Mouse (Mus musculus): ENCODE measurements around the gene Vcl.

Vcl gene

DNA sequence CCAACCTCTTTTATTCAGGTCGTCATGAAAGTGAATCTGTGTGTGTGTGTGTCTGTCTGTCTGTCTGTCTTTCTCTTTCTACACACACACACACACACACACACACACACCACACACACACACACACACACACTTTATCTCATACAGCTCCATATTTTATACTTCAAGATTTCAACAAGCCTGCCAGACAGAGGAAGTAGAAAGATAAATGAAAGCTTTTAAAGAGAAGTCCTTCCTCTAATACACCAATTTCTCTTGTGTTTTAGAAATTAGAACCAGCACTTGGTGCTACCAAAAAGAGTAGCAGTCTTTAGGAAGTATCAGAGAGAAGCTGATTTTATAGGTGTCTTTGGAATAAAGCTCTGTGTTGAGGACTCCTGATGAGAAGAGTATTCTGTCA is 9.7 kb downstream of the Vcl start:
- DNase-seq (ENCODE audit: low read depth, low spot score), result no peak

DNA sequence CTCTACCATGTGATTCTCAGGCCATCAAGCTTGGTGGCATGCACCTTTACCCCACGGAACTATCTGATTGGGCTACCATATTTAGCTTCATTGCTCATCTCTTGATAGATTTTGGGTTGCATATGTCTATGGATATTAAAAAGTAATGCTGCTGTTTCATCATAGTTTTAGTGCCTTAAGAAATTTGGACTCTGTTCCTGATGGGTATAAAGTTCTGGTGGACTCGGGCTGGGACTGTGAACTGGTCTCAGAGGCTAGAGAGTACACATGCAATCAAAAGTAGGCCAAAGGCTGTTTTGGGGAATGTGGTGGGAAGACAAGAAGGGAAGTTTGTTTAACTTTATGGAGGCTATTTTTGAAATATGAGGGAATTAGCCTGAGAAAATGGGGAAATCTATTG is 16.1 kb downstream of the Vcl start:
- DNase-seq (ENCODE audit: low read depth, low spot score), result no peak

DNA sequence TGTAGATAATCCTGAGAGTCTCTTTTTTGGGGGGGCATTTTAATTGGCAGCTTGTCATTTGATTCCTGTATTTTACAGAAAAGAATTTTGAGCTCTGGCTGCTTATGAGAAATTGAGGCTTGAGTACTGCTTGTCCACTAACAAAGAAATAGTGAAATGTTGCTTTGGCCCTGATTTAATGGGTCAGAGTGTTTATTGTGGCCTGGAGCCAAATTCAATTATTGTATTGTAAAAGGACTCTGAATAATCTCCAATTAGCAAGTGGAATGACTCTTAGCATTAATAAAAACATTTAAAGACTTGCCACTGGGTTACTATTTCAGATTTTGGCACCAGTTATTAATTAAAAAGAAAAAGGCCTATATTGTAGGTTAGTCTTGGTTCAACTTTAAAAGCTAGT is 26.8 kb downstream of the Vcl start:
- DNase-seq (ENCODE audit: low read depth, low spot score), result no peak

DNA sequence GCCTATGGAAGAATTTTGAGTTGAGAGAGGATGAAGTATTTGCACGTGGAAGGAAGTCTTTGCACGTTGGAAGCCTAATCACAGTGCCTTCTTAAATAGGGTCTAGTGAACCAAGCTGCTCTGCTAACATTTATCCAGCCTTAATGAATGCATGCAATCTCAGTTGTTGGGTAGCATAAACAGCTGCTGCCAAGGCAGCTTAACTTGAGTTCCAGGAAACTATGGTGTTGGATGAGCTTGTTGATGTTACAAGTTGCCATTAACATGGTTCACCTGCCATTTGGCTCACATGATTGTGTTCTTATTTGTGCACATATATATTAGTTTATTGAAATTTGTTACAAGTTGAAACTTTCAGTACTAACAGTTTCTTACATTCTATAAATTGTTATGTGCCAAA is 29.8 kb downstream of the Vcl start:
- DNase-seq (ENCODE audit: low read depth, low spot score), result no peak

DNA sequence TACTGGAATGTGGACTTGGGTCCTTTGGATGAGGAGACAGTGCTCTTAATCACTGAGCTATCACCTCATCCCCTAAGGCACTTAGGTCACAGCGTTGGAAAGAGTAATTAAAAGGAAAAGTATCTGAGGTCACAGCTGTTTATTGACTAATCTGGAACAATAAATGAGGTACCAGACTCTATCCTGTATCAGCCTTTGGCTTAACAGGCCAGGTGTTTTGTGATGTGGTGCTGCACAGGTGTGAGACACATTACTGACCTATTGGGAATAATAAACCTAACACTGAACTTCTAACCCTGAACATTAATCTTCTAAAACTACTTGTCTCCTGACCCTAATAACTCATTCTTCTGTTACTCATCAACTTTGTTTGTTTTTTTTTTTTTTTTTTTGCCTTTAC is 33.3 kb downstream of the Vcl start:
- DNase-seq (ENCODE audit: low read depth, low spot score), result no peak

DNA sequence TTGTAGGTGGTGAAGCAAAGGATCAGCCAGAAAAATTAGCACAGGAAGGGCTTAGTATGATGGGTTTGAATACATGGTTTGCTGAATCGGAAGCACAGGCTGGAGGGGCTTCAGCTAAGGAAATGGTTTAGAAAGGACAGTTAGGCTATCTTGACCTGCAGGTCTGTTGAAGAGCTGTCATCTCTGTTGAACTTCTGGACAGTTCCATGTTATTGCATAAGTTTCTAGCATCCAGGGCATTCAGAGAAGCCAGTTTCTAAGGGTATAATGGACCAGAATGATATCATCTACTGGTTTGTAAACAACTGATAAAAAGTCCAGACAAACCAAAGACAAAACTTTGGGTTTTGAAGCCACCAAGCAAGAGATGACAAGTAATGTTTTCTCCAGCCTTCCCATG is 33.7 kb downstream of the Vcl start:
- no peak for DNase-seq (ENCODE audit: low read depth, low spot score)

DNA sequence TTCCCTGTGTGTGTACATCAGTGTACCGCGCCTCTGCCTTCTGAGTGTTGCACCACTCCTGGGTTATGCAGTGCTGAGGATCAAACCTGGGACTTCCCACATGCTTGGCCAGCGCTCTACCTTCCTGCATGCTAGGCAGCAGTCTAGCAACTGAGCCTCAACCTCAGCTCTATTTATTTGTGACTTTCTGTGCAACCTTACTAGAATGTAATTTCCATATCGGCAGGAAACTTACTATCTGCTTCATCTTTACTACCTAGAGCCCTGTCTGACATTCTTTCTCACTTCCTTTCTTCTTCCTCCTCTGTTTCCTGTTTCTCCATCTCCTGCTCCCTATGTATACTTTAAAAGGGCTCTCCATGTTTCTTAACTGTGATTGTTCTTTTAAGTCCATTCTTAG is 34.7 kb downstream of the Vcl start:
- DNase-seq (ENCODE audit: low read depth, low spot score), result no peak

DNA sequence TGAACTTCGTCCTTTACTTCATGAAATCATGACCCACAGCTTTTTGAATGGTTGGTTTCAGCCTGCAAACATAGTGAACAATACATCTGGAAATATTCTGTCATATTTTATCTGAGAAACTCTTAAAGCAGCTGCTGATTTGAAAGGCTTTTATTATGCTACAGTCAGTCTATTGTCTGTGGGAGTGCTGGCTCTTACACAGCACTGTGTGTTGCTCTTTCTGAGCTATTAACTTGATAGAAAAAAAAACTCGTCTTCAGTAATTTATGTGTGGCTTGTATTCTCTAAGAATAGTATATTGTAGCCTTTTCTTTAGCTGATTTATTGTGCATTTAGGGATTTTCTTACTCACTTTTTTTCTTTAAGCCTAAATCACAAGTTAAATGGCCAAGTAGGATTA is 35.1 kb downstream of the Vcl start:
- no peak for DNase-seq (ENCODE audit: low read depth, low spot score)

DNA sequence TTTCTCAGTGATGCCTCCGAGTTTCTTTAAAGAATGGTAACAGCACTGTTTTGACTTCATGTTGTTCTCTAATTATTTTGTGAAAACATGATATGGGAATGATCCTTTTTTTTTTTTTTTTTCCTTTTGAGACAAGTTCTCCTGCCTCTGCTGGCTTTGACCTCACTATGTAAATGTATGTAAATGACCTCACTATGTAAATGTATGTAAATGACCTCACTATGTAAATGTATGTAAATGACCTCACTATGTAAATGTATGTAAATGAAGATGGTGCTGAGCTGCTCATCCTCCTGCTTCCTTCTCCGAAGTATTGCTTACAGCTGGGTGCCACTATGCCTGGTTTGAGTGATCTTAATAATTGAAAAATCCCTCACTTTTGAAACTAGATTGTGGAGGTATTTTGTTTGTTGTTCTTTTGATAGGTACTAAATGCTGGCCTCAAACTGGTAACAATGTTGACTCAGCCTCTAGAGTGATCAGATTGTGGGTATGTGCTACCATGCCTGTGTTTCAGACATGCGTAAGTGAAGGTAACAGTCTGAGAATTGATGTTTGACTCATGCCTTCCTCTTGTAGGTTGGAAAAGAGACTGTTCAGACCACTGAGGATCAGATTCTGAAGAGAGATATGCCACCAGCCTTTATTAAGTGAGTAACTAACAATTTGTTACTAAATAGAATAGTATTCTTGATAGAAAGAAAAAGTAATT is 37.9 kb downstream of the Vcl start:
- DNase-seq (ENCODE audit: low read depth, low spot score), result peak; percentile 52

DNA sequence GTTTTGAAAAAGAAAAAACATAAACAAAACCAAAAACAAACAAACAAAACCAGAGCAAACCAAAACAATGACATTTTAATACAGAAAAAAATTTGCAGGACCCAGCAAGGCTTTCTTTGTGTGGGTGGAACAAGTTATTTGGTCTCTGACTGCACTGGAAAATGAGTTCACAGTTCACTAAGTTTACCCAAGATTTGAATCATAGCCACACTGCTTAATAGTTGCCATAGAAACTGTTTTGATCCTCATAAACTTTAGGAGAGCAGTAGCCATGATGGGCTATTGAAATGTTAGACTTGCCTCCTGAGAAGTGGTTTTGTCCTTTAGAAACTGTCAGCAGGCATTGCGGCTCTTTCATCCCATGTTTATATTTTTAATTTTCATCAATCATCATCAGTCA is 39.9 kb downstream of the Vcl start:
- DNase-seq (ENCODE audit: low read depth, low spot score), result no peak

DNA sequence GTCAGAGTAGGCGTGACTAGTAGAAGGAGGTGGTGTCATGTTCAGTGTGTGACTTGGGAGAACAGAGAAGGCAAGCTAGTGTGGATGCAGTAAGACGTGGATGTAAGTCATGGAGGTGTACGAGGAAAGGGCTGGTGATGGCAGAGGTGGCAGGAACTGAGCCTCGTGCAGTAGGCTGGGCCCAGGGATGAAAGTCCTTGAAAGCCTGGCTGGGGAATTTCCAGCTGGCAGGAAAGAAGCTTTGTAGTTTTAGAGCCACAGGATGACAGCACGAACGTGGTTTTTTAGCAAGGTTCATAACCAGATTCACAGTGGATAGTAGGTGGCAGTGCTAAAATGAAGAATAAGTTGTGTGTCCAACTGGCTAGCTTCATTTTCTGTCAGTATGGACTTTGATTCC is 41.2 kb downstream of the Vcl start:
- DNase-seq (ENCODE audit: low read depth, low spot score), result no peak

DNA sequence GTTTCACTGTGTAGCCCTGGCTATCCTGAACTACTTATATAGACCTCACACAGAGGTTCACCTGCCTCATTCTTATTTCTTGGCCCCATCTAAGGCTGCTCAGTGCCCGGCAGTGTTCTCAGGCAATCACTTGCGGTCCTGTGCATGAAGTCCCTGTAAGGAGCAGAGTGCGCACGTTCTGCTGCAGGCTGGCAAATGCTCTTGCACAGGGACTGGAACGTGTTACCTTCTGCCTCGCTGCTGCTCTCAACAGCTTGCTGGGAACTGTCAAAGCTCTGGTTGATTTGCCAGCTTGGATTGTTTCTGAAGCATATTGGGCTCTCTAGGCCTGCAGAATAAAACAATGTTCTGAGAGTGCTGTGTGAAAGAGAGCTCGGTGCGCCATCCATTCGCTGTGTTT is 41.7 kb downstream of the Vcl start:
- DNase-seq (ENCODE audit: low read depth, low spot score), result no peak

DNA sequence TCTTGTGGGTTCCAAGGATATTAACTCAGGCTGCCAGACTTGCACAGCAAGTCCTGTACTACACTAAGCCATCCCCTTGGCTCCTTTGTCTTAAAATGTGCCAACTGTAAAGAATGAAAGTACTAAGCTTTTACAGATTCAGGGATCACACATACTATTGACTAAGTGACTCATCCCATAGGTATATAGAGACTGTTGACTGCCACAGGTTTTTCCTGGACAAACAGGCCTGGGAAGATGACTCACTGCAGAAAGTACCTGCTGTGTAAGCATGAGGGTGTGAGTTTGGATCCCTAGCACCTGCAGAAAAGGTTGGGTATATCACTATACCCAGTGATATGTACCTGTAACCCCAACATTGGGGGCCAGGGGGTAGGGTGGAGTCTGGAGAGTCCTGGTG is 44.6 kb downstream of the Vcl start:
- no peak for DNase-seq (ENCODE audit: low read depth, low spot score)

DNA sequence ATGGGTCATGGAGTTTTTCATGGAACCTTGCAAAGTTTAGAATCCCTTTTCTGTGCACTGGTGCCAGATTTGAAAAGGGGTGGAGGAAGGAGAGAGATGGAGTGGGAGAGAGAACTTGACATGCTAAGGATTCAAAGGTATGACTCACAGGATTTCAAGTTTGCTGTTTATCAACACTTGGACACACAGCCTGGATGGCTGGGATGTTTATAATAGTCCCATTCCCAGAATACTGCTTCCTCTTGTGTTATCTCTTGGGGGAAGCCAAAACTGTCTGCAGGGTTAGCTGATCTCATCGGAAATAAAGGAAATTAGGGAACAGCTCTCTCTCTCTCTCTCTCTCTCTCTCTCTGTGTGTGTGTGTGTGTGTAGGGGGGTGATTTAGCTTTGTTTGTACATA is 47.5 kb downstream of the Vcl start:
- DNase-seq (ENCODE audit: low read depth, low spot score), result no peak

DNA sequence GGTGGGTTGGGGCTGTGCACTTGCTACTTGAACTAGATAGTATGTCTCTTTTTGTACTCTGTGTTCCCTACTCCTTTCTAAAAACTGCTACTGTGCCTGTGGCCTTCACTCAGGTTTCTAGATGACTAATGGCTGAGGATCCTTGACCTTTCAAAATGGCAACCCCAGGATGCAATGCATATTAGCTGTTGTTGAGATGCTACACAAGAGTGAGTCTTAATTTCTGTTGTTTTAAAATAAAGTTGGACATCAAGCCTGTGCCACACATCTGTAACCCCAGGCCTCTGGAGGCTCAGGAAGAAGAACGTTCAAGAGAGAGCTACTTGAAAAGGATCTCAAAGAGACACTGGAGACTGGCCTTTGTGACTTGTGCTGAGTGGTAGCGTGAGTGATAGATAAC is 48.5 kb downstream of the Vcl start:
- DNase-seq (ENCODE audit: low read depth, low spot score), result no peak

DNA sequence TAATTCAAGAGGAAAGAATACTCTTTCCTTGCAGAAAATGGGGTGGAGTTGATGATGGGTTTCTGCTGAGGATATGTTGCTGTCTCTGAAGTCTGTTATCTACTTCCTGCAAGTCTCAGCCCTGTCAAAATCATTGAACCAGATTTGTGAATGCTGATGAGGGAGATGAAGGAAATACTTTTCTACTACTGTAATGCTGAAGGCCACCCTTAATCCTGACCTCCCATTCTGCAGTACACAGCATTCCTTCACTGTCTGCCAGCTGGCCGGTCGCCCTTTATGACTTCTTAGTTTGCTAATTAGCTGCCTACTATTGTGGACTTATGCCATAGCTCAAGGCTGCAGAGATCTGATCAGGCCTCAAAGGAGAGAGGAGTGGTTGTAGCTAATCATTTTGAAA is 54.6 kb downstream of the Vcl start:
- no peak for DNase-seq (ENCODE audit: low read depth, low spot score)

DNA sequence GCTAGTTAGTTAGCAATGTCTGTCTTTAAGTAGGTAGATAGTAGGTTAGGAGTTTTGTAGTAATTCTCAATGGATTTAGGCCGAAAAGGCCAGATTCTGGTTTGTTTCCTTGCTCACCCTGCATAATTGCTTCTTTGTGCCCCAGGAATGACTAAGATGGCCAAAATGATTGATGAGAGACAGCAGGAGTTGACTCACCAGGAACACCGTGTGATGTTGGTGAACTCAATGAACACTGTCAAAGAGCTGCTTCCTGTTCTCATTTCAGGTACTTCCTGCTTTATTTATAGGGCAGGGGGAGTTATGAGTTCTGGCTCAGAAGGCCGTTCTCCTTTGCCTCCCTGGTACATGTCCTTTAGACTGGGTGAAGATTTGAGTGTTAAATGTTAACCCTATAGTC is 56.3 kb downstream of the Vcl start:
- DNase-seq (ENCODE audit: low read depth, low spot score), result no peak

DNA sequence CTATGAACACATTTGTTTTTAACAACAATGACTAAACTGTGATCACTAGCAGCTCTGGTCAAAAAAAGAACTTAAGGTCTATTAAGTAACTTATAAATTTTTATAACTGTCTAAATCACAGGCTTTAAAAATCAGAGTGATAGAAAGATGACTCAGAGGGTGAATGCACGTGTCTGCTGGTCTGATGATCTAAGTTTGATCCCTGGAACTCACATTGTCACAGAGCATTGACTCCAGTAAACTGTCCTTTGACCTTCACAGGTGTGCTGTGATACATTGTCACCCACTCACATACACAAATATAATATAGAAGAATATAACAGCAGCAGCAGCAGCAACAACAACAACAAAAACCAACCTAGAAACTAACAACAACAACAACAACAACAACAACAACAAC is 62.3 kb downstream of the Vcl start:
- no peak for DNase-seq (ENCODE audit: low read depth, low spot score)

DNA sequence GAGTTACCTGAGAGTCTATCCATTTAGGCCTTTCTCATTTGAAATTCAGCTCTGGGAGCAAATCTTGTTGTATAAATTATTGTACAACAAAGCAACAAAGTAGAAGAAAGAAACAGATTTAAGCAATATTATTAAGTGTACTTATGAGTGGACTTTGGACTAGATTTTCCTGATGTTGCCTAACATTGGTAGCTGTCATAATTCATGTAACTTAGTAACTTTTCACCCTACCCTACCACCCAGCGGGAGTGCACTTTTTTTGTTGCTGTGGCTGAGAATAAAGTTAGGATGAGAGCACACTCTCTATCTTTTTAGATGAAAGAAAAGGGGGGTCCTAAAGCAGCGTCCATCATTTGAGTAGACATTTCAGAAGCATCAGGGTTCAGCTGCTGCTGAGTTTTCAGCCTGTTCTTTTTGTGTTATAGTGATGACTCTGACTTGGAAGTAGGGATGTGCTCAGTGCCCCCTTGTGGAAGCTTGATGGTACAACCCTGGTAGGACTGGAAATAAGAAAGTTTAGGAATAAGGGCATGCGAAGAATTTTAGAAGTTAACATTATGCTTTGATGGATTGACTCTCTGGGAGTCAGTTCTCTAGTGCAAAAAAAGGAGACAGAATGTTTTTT is 64.0 kb downstream of the Vcl start:
- DNase-seq (ENCODE audit: low read depth, low spot score), result peak; percentile 65

DNA sequence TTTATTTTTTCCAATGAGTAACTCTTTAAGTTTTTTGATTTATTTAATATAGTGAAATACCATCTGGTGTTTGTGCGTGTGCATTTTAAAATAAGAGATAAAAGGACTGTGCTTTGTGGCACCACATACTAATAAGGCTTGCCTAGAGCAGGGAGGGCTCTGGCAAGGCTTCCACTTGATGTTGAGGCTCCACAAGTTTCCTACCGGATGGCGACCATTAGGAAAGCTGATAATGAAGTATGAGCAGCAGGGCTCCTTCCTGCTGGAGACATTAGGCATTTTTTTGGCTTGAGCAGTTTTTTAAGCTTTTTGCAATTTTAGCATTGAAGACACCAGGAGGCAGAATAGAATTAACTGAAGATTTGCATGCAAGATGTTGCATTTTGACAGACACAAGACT is 65.3 kb downstream of the Vcl start:
- no peak for DNase-seq (ENCODE audit: low read depth, low spot score)

DNA sequence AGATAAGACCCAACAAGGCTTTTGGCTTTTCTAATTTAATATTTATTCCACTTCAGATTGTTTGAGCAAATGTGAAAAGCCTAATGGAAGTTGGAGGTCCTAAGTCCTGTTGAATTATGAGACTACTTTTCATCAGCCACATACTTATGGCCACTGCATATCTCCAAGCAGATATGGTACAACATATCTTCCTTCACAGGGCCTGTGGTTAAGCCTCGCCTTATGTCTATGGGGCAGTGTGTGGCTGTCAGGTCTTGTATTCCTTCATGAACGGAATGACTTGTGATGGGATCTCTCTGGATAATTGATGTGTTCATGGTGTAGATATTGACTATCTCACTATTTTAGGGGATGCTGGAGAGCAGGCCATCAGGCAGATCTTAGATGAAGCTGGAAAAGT is 66.3 kb downstream of the Vcl start:
- DNase-seq (ENCODE audit: low read depth, low spot score), result no peak

DNA sequence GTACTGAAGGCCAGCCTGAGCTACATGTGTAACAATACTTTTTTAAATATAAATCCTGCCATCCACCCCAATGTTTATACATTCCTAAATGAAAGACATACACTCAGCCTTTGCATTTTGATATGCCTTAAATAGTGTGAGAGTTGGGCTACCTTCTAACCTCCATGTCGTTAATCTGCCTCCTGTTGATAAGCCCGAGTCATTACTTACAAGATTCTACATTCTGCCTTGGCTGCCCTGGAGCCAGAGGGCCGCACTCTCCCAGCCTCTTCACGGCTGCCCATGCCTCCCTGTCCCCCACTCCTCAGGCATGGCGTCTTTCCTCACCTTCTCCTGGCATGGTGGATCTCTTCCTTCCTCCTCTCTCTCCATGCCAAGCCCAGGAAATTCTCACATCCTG is 67.2 kb downstream of the Vcl start:
- DNase-seq (ENCODE audit: low read depth, low spot score), result no peak

DNA sequence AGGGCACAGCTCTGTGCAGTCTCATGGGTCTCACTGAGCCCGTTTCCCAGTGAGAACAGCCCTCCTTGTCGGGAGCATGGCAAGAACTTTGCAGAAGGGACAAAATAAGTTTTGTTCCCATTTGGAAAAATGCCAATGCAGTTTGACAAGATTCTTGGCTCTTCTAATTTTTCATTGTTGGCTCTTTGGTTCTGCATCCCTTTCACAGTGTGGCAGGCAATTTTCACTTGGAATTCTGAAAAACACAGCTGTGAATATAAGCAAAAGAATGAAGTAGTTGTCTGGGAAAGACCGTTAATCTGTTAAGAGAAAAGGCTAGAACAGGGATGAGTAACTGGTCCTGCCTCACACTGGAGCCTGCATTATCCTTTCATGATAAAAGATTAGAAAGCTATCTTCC is 68.3 kb downstream of the Vcl start:
- no peak for DNase-seq (ENCODE audit: low read depth, low spot score)

DNA sequence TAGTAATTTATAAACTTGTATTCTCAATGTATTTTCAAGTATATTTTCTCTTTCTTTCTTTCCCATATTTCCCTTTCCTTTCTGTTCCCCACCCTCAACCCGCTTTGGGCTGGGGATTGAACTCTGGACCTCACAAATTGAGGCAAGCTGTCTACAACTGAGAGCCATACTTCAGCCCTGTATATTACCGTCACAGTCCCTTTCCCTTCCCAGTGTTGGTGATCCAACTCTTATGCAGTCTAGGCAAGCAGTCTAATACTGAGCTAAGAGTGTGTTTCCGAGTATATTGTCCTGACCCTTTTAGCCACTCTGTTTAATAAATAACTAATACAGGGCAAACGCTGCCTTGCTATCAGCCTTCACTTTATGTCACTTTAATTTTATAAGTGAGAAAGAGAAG is 70.4 kb downstream of the Vcl start:
- DNase-seq (ENCODE audit: low read depth, low spot score), result no peak
